Mouse (Mus musculus) gastrocnemius, adult 8-10 months (tissue): ENCODE results near the gene Kng1. TPM values are rescaled to one million over a fixed set of nuclear protein-coding genes. Genes with fewer than 3 reads are reported as not detected.

Experiments used
- DNase-seq, 2 experiments: peaks; one replicate each; pipeline ENCODE4 v3.0.0; 2022; ENCODE audit warnings: low spot score in 2 of 2
- microRNA-seq: library from miRNA; unstranded; fragments of <30 nt; microRNA quantifications from one replicate; pipeline ENCODE4 v1.2.0, GENCODE M21; 2022
- total RNA-seq, 4 experiments: library from RNA; stranded (reverse); gene quantifications; 2 replicates each; pipeline ENCODE4 v1.2.4; 2022

Gene Kng1
- total RNA-seq, 4 experiments from 2014 or later: 0.70 TPM; not detected in 3

DNA sequence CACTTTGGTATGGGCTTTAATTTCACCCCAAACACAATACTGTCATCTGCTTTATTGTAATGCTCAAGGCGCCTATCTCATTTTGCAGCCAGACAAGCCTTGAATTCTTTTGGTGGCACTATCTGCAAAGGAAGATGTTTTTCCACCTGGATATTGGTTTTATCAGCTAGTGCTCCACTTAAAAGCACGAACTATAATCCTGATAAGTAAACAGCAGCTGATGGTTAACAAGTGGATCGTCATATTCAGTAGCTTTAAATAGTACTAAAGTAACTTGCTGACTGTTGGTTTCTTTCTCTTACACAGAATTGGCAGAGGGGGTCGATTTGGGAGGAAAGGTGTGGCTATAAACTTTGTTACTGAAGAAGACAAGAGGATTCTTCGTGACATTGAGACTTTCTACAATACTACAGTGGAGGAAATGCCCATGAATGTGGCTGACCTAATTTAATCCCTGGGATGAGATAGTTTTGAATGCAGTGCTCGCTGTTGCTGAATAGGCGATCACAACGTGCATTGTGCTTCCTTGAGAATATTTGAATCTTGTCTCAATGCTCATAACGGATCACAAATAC is 55.3 kb downstream of the Kng1 start:
- no peak for DNase-seq

DNA sequence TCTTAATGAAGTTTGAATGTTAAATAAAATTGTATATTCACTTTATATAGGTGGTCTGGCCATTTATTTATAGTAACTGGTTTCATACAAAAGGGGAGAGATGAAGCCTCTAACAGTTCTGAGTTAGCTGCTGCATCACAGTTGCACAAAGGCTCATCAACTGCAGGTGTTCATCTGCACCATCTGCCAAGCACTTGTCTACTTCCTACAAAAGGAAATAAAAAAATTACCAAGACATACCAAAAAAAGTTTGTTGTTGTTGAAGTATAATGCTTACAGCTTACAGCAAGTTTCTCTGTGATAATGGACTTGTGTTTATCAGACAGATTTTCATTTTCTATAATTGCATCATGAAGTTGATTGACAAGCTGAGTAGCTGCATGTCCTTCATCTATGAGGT is 56.2 kb downstream of the Kng1 start:
- no peak for DNase-seq

DNA sequence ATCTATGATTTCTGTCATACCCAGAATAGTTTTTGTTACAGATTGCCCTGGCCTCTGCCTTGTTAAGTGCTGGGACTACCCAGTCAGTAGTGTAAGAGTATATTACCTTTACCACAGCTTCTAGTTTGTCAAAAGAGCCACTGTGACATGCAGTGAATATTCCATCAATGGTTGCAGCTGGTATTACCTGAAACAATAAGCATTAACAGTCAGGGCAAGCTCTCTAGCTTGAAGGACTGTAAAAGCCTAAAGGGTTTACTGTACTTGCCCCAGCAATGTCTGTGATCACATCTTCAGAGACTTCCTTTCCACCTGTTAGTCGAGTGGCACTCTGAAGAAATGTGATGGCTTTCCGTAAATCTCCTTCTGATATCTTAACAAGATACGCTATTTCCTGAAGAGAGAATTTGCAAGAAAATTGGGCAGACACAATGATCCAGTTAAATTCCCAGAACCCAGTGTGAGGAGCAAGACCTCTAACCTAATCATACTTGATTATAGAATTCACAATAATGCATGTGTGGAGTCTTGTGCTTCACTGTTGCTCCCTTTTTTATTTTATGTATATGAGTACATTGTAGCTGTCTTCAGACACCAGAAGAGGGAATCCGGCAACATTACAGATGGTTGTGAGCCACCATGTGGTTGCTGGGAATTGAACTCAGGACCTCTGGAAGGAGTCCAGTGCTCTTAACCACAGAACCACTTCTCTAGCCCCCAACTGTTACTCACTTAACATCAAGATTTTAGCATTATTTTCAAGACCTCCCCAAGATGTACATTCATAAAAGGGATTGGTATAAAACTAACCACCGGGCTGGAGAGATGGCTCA is 56.9 kb downstream of the Kng1 start:
- no peak for DNase-seq

DNA sequence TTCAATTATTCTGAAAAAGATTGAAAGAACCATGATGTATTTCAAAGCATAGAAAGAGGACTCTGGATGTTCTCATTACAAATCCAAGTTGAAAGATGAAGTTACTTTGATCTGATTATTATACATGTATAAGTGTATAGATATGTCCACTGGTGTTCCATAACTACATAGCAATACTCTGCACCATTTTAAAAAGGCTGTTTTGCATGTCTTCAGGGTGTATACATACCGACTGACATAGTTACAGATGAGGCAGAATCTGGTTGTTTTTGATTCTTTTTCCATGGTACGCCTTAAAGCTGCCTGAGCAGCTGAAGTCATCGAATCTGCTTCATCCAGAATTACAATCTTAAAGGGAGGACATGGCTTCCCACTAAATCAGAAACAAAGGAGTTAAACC is 57.8 kb downstream of the Kng1 start:
- DNase-seq: no peak

DNA sequence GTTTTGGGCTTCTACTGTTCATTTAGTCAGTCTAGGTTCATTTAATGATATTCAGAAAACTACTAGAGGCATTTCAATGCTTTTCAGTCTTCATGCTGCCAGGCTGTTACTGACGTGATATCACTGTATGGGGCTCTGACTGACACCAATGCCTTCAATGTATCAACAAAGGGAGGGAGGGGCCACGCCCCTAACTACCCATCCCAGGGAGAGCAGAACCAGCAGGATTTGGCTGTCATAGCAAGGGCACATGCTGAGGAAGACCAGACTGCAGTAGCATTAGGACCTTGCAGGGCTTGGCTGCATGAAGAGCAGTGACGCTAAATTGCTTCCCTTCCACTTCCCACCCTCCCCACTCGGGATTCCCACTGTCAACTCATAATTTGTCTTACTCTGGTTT is 59.5 kb downstream of the Kng1 start:
- no peak for DNase-seq

DNA sequence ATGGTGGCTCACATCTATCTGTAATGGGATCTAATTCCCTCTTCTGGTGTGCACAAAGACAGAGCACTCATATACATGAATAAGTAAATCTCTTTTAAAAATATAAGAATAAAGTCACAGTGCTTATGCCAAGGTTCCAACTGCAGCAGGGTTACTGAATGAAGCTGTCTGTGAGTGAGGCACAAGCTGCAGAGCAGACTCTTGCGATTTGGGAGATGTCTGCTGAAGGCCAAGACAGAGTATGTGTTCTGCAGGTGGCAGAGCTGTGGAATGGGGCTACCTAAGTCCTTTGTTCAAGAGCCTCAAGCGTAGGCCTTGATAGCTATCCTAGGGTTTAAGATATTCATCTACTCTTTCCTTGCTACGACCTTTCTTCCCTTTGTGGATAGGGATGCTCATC is 64.8 kb downstream of the Kng1 start:
- no peak for DNase-seq

DNA sequence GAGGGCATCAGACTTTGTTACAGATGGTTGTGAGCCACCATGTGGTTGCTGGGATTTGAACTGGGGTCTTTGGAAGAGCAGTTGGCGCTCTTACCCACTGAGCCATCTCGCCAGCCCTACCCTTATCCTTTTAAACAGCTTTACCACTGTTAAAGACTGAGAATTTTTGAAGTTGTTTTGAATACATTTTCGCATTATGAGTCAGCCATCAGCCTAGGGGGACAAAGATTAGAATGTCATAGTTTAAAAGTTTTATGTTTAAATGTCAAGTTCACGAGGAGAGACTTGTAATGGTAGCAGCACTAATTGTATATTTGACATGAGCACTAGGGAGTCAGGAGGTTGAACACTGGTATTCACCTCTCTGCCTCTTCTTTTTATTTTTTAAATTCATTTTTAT is 65.4 kb downstream of the Kng1 start:
- DNase-seq: no peak

DNA sequence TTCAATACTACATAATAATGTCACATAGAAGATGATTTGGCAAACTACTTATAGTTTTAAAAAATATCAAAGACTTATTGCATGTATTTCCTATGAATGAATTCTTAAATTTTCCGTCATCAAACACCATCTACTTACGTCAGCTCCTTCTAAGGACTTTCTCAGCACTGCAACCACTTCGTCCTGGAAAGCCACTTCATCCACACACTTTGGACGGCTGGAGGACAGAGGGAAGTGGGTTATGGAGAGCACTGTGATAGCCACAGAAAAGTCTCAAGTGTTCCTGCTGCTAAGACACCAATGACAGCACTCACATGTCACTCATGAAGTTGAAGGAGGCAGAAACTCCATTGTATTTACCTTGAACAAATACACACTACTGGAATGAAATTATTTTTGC is 66.7 kb downstream of the Kng1 start:
- no peak for DNase-seq

DNA sequence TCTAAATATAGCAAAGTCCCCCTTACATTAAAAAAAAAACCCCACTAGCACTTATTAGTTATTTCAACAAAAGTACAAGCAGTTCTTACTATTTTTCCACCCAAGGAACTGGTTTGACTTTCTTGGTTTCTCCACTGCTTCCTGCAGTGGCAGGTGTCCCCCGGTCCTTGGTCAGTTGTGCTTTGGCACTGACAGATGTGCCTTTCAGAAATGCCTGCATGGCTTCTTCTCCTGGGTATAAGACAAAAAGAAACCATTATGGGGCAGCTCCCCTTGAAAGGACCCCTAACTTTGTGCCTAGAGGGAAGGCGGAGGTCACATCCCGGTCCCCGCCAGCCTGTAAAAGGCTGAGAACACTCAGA is 69.6 kb downstream of the Kng1 start:
- DNase-seq: no peak

DNA sequence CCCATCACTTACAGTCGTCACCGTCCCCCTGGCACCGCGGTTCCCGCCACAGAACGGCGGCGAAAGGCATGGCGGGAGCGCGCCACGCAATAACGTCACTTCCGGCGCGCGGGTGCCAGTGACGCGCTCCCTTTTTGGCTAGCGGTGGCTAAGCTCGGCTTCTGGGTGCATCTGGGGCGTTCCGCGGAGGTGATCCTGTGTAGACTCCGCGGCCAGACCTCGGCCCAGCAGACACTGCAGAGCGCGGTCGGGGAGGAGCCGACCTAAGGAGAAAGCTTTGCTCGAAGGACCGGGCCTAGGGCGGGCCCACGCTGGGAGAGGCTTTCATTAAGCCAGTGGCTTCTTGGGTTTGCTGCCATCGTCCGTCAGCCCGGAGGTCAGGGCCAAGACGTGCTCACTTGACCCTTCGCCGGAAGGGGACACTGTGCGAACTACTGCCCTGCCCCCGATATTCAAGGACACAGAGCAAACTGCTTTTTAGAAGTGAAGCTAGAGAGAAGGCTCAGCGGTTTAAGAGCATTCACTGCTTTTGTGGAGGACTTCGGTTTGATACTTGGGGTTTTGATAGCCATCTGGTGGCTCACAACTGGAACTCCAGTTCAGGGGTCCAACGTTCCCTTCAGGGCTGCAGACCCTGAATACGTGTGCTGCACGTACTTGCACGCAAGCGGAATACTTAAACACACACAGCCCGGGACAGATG is 70.2 kb downstream of the Kng1 start, which contains the start of gene Rfc4:
Gene Rfc4 (minus strand): TSS at position 65 of the 703 bp plus-strand sequence.
- DNase-seq: peak; percentile 85 to 89

DNA sequence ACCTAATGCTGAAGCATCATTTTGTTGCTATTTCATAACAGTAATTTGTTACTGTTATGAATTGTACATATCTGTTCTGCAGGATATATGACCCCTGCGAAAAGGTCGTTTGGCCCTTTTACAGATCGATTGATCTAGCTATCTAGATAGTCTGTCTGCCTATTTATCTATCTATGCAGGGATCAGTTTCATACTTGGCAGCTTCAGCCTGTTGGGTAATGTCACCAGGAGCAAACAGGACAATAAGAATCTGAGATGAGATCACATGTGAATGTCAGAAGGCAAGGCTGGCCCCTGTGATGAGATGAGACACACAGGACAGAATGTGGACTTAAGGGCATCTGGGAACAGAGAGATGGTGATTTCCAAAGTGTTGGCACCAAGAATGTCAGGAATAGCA is 72.6 kb downstream of the Kng1 start:
- DNase-seq: no peak

Small RNA genes within 50 kb of the gene (microRNA-seq; reads per million reads assigned to microRNA genes)
- gene Gm49346: not detected

Other genes with a start within 250 kb of the Kng1 start
- gene Crygs, start 246.3 kb upstream of the Kng1 start, total RNA-seq: not detected
- 1 to 10 TPM; 7.3 to 8.4 (median 7.9) TPM for gene Tbccd1, start 200.2 kb upstream of the Kng1 start, total RNA-seq
- 10 to 100 TPM; 35.9 to 41.6 (median 37.0) TPM for gene Dnajb11, start 200.0 kb upstream of the Kng1 start, total RNA-seq
- 1 to 10 TPM in 1 of 4 experiments, not detected in 3; 3.5 TPM for gene Ahsg, start 166.6 kb upstream of the Kng1 start, total RNA-seq
- gene Fetub, start 139.5 kb upstream of the Kng1 start, total RNA-seq: under 1 TPM in 1 of 4 experiments, not detected in 3; 0.62 TPM
- gene Hrg, start 106.8 kb upstream of the Kng1 start, total RNA-seq: not detected
- under 1 TPM in 2 of 4 experiments, not detected in 2; 0.25 to 0.62 TPM for gene Kng2, start 28.4 kb upstream of the Kng1 start, total RNA-seq
- gene Eif4a2, start 49.6 kb downstream of the Kng1 start, total RNA-seq: 100 to 1,000 TPM; 414 to 531 (median 457) TPM
- gene Rfc4, start 69.9 kb downstream of the Kng1 start, total RNA-seq: 10 to 100 TPM in 2 of 4 experiments, 1 to 10 TPM in 2; 8.4 to 12.7 (median 9.9) TPM
- gene Adipoq, start 88.7 kb downstream of the Kng1 start, total RNA-seq: 10 to 100 TPM in 3 of 4 experiments, 1 to 10 TPM in 1; 2.3 to 45.4 (median 17.8) TPM
- 1 to 10 TPM; 1.6 to 4.1 (median 3.4) TPM for gene St6gal1, start 166.9 kb downstream of the Kng1 start, total RNA-seq